Mouse (Mus musculus) urinary bladder, adult 2 months (tissue): ENCODE measurements around the gene Tspan14. TPM values are rescaled to one million over a fixed set of nuclear protein-coding genes. Genes with fewer than 3 reads are reported as not detected.

Source experiments
- DNase-seq: peaks from one replicate; pipeline ENCODE4 v3.0.0; 2022; ENCODE audit warnings: low spot score
- polyA plus RNA-seq: library from polyadenylated mRNA; depleted of rRNA; stranded (reverse); fragments of >200 nt; gene quantifications from 2 replicates; pipeline ENCODE4 v1.2.3, GENCODE M21; 2012; rRNA removed

The Tspan14 gene
- polyA plus RNA-seq, 1 experiment: 58.9 TPM

DNA sequence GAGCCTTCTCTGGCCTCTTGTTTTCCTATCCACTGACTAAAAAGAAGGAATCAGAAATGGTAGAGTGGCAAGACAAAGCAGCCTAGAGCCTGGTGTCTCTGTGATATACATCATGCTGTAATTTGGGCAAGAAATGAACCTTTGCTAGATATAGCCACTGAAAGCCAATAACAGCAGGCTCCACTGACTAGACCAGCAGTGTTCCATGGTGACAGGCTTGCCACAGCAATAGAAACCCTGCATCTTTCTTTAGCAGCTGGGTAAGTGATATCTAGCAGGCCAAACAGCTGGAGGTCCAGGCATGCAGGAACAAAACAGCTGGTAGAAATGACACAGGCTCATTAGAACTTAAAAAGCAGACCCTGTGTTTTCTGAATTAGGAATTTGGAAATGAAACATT is 92.0 kb downstream of the Tspan14 start:
- no peak for DNase-seq

GRCm38 (mm10) chr14:40873961-40874360 is 92.6 kb downstream of the Tspan14 start:
- no peak for DNase-seq

DNA sequence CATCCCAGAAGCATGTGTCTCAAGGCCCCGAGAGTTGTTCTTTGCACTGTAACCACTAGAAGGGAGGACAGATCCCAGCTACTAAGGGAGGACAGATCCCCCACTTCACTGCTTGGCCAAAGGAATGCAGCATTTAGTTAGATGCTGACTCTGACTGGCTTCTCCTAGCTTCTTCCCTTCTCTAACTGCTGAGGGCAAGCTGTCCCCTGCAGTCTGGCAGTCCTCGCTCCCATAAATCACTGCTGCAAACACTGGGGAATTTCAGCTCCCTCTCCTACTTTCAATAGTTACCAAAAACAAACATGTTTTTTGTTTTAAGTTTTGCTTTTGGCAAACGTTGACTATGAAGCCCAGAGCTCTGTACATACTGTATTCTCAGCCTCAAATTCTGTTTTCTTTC is 96.0 kb downstream of the Tspan14 start:
- no peak for DNase-seq

DNA sequence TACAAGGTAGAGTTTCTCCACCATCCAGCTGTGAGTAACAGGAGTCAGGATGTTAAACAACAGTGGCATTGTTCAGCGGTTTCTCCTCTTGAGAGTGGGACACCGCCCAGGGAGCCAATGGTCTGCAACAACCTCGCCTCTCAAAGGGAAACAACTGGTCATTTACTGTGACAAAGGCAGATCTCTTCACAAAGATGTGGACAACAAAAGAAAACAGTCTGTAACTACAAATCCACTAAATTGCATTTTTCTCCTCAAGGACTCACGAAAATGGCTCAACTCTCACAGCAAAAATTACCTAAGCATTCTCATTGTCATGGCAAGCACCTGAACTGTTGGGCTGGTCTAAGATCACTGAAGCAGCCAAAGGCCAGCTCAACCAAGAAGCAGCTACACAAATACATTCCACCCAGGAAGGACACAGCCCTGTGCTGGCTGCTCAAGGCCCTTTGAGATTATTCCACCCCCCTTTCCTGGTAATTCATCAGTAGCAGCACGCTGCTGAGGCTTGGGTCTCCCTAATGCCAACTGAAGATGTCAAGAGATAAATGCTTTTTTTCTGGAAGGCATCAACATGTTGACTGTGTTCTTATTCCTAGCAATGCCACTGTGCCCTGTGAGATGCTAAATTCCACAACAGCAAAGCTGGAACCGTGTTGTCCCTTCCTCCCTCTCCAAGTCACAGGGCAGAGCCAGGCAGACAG is 101.6 kb downstream of the Tspan14 start:
- DNase-seq: no peak

- DNase-seq: no peak
These were observed 102.9 kb downstream of the Tspan14 start for GRCm38 (mm10) chr14:40863659-40864058.

GRCm38 (mm10) chr14:40863022-40863421 is 103.6 kb downstream of the Tspan14 start:
- no peak for DNase-seq

Other genes starting within 250 kb of the Tspan14 start
- gene Sh2d4b, start 73.5 kb downstream of the Tspan14 start, polyA plus RNA-seq: 0.32 and 0.44 TPM in 2 replicates
- 52.2 and 61.9 TPM in 2 replicates for gene Fam213a, start 47.0 kb upstream of the Tspan14 start, polyA plus RNA-seq
- not detected in 2 replicates for gene Dydc2, start 102.4 kb upstream of the Tspan14 start, polyA plus RNA-seq
- not detected in 2 replicates for gene Dydc1, start 106.1 kb upstream of the Tspan14 start, polyA plus RNA-seq
- gene Mat1a, start 138.2 kb upstream of the Tspan14 start, polyA plus RNA-seq: not detected in 2 replicates
- not detected in 2 replicates for gene Sftpa1, start 165.0 kb upstream of the Tspan14 start, polyA plus RNA-seq
- not detected in 2 replicates for gene Mbl1, start 184.7 kb upstream of the Tspan14 start, polyA plus RNA-seq
- gene Sftpd, start 218.3 kb upstream of the Tspan14 start, polyA plus RNA-seq: not detected in 2 replicates